Mouse (Mus musculus): ENCODE measurements around the gene Epb41l1. TPM values are rescaled to one million over a fixed set of nuclear protein-coding genes. Genes with fewer than 3 reads are reported as not detected.
A peak's percentile ranks its signal among the peaks of the same experiment; 100 is the strongest.

Gene Epb41l1
- polyA plus RNA-seq, 1 experiment from 2014 or later, result 0.76 TPM

DNA sequence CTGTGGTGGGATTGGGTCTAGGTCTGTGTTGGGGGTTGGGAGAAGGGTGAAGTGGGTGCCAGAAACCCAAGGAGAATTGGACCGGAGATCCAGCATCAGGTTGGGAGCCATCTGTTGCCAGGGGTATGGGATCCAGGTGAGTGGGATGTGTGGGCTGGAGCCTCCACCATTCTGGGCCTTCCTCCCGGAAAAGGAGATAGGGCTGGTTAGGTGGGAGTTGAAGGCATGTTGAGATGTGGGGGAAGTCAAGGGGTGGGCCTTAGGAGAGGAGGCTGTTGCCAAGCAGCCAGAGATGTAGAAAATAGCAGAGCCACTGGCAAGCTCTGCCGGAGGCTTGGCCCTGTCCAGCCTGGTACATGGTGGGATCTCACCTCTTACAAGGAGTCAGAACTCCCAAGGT lies 11.4 kb downstream of the Epb41l1 start:
- no peak overlapping the region for H3K4me2 ChIP-seq (ENCODE audit: low read depth, low read length)
- peaks cover 9% of the 10 kb centered on the region for H3K4me1 ChIP-seq (ENCODE audit: control insufficient read depth, insufficient read depth, low read length)
- no peaks in the 10 kb centered on the region for H3K9me3 ChIP-seq (replicated peaks; ENCODE audit: control insufficient read depth, low read length)
- H3K27ac ChIP-seq (ENCODE audit: low read length), result no peak overlapping the region
- no peak overlapping the region for H3K9ac ChIP-seq (ENCODE audit: low read length)
- H3K36me3 ChIP-seq (ENCODE audit: control insufficient read depth, insufficient read depth), result no peaks in the 10 kb centered on the region
- 67% methylated on average over 3 of the region's 3 CpGs for WGBS
- ATAC-seq (replicated peaks; ENCODE audit: extremely low read depth, insufficient read depth, low FRiP score), result no peak
- H3K4me3 ChIP-seq (ENCODE audit: low read length), result no peak overlapping the region
- no peaks in the 10 kb centered on the region for H3K27me3 ChIP-seq (ENCODE audit: control insufficient read depth, insufficient read depth, low read length)

DNA sequence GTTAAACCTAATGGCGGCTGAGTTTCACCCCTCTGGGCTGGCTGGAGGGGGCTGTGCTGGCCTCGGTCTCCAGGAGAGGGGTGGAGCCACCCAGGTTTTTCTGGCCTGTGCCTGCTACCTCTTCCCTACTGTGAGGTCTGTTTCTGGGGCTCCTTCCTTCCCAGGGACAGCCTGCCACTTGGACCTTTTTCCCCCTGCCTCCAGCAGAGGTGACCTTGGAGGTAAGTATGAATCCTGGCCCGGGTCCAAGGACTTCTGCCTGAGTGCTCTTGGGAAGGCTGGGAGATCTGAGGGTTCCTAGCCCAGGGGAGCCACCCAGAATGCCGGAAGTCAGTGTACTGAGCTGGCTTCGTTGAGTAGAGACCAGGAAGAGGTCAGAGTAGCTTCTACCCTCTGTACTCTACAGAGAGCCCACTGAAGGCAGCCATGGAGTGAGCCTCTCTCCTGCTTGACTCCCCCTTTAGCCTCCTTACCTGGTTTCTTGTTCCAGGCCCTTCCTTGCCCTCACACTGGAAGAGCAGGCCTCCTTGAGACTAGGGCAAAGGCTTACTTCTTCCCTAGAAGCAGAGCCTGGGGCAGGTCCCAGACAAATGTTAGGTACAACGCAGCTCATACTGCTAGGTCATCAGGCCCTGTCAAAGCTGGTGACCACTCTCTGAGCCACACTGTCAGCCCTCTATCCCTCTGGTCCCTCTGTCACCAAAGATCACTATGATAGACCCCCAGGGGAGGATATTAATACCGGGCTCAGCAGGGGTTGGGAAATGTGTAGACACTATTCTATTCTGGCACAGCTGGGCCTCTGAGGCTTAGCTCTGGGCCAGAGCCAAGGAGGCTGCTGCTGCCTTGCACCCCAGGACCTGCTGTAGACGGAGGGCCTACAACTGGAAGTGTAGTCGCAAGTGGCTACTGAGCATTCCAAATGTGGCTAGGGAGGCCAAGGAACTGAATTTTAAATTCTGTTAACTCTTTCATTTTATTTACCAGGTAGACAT lies 12.5 kb downstream of the Epb41l1 start:
- Histone ChIP-seq H3K27ac (ENCODE audit: low read length) (peak overlapping the region; percentile 90), H3K4me3 (ENCODE audit: low read length) (no peak overlapping the region), H3K9ac (ENCODE audit: low read length) (peak overlapping the region; percentile 34), H3K9me3 (replicated peaks; ENCODE audit: control insufficient read depth, low read length) (no peaks in the 10 kb centered on the region), H3K4me2 (ENCODE audit: low read depth, low read length) (0 out of 2 replicates have a peak overlapping the region, but pooled peaks have one; percentile 8), H3K36me3 (ENCODE audit: control insufficient read depth, insufficient read depth) (no peaks in the 10 kb centered on the region), H3K4me1 (ENCODE audit: control insufficient read depth, insufficient read depth, low read length) (peaks cover 9% of the 10 kb centered on the region), H3K27me3 (ENCODE audit: control insufficient read depth, insufficient read depth, low read length) (no peaks in the 10 kb centered on the region)
- 37% methylated on average over 9 of the region's 9 CpGs for WGBS
- peak; percentile 53 for ATAC-seq (replicated peaks; ENCODE audit: extremely low read depth, insufficient read depth, low FRiP score)

- no peak overlapping the region for H3K9ac ChIP-seq (ENCODE audit: low read length)
Measured at GRCm38 (mm10) chr2:156437637-156438036, 16.9 kb downstream of the Epb41l1 start.

GRCm38 (mm10) chr2:156439666-156440462 lies 19.2 kb downstream of the Epb41l1 start:
- peak overlapping the region; percentile 26 for H3K4me2 ChIP-seq (ENCODE audit: low read depth, low read length)
- ATAC-seq (replicated peaks; ENCODE audit: extremely low read depth, insufficient read depth, low FRiP score), result peak; percentile 65
- H3K4me1 ChIP-seq (ENCODE audit: control insufficient read depth, insufficient read depth, low read length), result peaks cover 31% of the 10 kb centered on the region
- H3K9ac ChIP-seq (ENCODE audit: low read length), result peak overlapping the region; percentile 42; the same call in 1 of the 2 replicates
- 0 out of 2 replicates have a peak overlapping the region, but pooled peaks have one; percentile 45 for H3K27ac ChIP-seq (ENCODE audit: low read length)
- H3K27me3 ChIP-seq (ENCODE audit: control insufficient read depth, insufficient read depth, low read length), result no peaks in the 10 kb centered on the region
- no peak overlapping the region for H3K4me3 ChIP-seq (ENCODE audit: low read length)
- WGBS, result 19% methylated on average over 11 of the region's 11 CpGs
- no peaks in the 10 kb centered on the region for H3K9me3 ChIP-seq (replicated peaks; ENCODE audit: control insufficient read depth, low read length)
- no peaks in the 10 kb centered on the region for H3K36me3 ChIP-seq (ENCODE audit: control insufficient read depth, insufficient read depth)

More at GRCm38 (mm10) chr2:156437637-156438036, 16.9 kb downstream of the Epb41l1 start:
- Histone ChIP-seq H3K36me3 (ENCODE audit: control insufficient read depth, insufficient read depth) (no peaks in the 10 kb centered on the region), H3K4me3 (ENCODE audit: low read length) (no peak overlapping the region), H3K9me3 (replicated peaks; ENCODE audit: control insufficient read depth, low read length) (no peaks in the 10 kb centered on the region), H3K4me1 (ENCODE audit: control insufficient read depth, insufficient read depth, low read length) (peaks cover 34% of the 10 kb centered on the region), H3K4me2 (ENCODE audit: low read depth, low read length) (no peak overlapping the region), H3K27me3 (ENCODE audit: control insufficient read depth, insufficient read depth, low read length) (no peaks in the 10 kb centered on the region), H3K27ac (ENCODE audit: low read length) (no peak overlapping the region)
- WGBS, result 89% methylated on average over 11 of the region's 11 CpGs
- ATAC-seq (replicated peaks; ENCODE audit: extremely low read depth, insufficient read depth, low FRiP score), result no peak

DNA sequence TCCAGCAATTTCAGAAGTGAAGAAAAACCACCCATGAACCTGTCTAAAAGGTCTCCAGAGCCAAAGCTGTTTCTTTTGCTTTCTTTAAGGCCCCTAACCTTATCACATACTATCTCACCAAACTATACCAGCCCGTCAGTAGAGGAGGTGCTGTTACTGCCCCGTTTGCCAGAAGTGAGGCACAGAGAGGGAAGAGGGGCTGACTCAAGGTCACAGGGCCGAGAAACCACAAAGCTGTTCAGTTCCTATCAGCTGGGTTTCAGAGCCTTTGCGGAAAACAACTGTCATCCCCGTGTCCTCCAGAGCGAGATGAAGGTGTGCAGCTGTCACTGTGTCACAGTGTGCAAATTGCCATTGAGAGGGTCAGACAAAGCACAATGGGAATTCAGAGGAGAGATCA lies 21.2 kb downstream of the Epb41l1 start:
- H3K4me1 ChIP-seq (ENCODE audit: control insufficient read depth, insufficient read depth, low read length), result peaks cover 37% of the 10 kb centered on the region
- 23% methylated on average over 6 of the region's 6 CpGs for WGBS
- no peaks in the 10 kb centered on the region for H3K27me3 ChIP-seq (ENCODE audit: control insufficient read depth, insufficient read depth, low read length)
- no peak overlapping the region for H3K4me3 ChIP-seq (ENCODE audit: low read length)
- H3K4me2 ChIP-seq (ENCODE audit: low read depth, low read length), result no peak overlapping the region
- H3K36me3 ChIP-seq (ENCODE audit: control insufficient read depth, insufficient read depth), result 0 out of 2 replicates have a peak, but pooled peaks cover 3% of the 10 kb centered on the region
- peaks cover 5% of the 10 kb centered on the region for H3K9me3 ChIP-seq (replicated peaks; ENCODE audit: control insufficient read depth, low read length)
- no peak overlapping the region for H3K27ac ChIP-seq (ENCODE audit: low read length)
- H3K9ac ChIP-seq (ENCODE audit: low read length), result no peak overlapping the region
- no peak for ATAC-seq (replicated peaks; ENCODE audit: extremely low read depth, insufficient read depth, low FRiP score)

GRCm38 (mm10) chr2:156443323-156443722 lies 22.6 kb downstream of the Epb41l1 start:
- no peak for ATAC-seq (replicated peaks; ENCODE audit: extremely low read depth, insufficient read depth, low FRiP score)
- 63% methylated on average over 1 of the region's 1 CpGs for WGBS
- Histone ChIP-seq H3K9me3 (replicated peaks; ENCODE audit: control insufficient read depth, low read length) (peaks cover 5% of the 10 kb centered on the region), H3K4me1 (ENCODE audit: control insufficient read depth, insufficient read depth, low read length) (peaks cover 41% of the 10 kb centered on the region), H3K27ac (ENCODE audit: low read length) (no peak overlapping the region), H3K27me3 (ENCODE audit: control insufficient read depth, insufficient read depth, low read length) (no peaks in the 10 kb centered on the region), H3K36me3 (ENCODE audit: control insufficient read depth, insufficient read depth) (0 out of 2 replicates have a peak, but pooled peaks cover 3% of the 10 kb centered on the region), H3K4me3 (ENCODE audit: low read length) (no peak overlapping the region), H3K9ac (ENCODE audit: low read length) (no peak overlapping the region), H3K4me2 (ENCODE audit: low read depth, low read length) (no peak overlapping the region)

GRCm38 (mm10) chr2:156446489-156447035 lies 25.9 kb downstream of the Epb41l1 start:
- H3K9me3 ChIP-seq (replicated peaks; ENCODE audit: control insufficient read depth, low read length), result peaks cover 5% of the 10 kb centered on the region
- H3K36me3 ChIP-seq (ENCODE audit: control insufficient read depth, insufficient read depth), result 0 out of 2 replicates have a peak, but pooled peaks cover 3% of the 10 kb centered on the region
- peaks cover 25% of the 10 kb centered on the region for H3K4me1 ChIP-seq (ENCODE audit: control insufficient read depth, insufficient read depth, low read length)
- no peak overlapping the region for H3K4me2 ChIP-seq (ENCODE audit: low read depth, low read length)
- no peak overlapping the region for H3K4me3 ChIP-seq (ENCODE audit: low read length)
- ATAC-seq (replicated peaks; ENCODE audit: extremely low read depth, insufficient read depth, low FRiP score), result no peak
- WGBS, result 70% methylated on average over 9 of the region's 9 CpGs
- H3K27me3 ChIP-seq (ENCODE audit: control insufficient read depth, insufficient read depth, low read length), result no peaks in the 10 kb centered on the region
- no peak overlapping the region for H3K9ac ChIP-seq (ENCODE audit: low read length)
- H3K27ac ChIP-seq (ENCODE audit: low read length), result no peak overlapping the region; the same call in 1 of the 2 replicates

DNA sequence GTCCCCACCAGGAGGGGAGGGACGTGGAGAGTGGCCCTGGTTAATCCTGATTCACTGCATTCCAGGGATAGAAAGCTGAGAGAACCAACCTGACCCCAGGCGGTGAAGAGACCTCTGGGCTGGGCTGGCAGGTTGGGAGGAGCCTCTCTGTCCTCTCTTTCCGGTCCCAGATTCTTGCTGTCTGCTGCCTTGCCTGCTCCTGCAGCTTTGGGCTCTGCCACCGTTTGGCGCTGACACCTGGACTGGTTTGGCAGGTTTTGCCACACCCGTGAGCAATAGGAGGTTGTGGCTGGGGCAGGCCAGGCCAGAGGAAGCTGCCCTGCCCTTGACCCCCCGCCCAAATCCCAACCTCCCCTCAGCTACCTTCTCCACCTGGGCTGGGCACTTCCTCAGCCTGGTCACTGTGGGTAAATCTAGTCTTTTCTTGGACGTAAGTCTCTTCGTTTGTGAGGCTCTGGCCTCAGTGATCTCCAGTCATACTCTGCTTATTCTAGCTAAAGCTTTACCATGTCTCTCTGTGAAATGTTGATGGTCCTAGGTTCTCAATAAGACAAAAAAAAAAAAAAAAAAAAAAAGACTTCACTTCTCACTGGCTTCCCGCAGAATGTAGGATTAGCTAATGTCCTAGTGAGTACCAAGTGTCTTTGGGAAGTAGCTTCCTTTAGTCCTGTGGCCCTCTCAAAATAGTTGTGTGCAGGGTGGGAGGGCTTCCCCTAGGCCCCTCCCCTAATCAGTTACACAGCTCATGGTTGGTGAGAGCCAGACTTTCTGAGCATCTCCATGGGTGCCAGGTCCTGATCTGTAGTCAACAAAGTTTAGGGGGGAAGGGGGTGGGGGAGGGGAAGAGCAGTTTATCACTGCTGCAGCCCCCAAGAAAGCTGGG lies 26.9 kb downstream of the Epb41l1 start:
- 27% methylated on average over 10 of the region's 10 CpGs for WGBS
- Histone ChIP-seq H3K9me3 (replicated peaks; ENCODE audit: control insufficient read depth, low read length) (peaks cover 5% of the 10 kb centered on the region), H3K36me3 (ENCODE audit: control insufficient read depth, insufficient read depth) (0 out of 2 replicates have a peak, but pooled peaks cover 3% of the 10 kb centered on the region), H3K27ac (ENCODE audit: low read length) (no peak overlapping the region), H3K9ac (ENCODE audit: low read length) (no peak overlapping the region), H3K4me1 (ENCODE audit: control insufficient read depth, insufficient read depth, low read length) (peaks cover 16% of the 10 kb centered on the region), H3K4me2 (ENCODE audit: low read depth, low read length) (no peak overlapping the region), H3K4me3 (ENCODE audit: low read length) (no peak overlapping the region), H3K27me3 (ENCODE audit: control insufficient read depth, insufficient read depth, low read length) (no peaks in the 10 kb centered on the region)
- ATAC-seq (replicated peaks; ENCODE audit: extremely low read depth, insufficient read depth, low FRiP score), result no peak

Measured in heart, embryonic 16.5 days (tissue).